Mouse (Mus musculus): ENCODE data around the gene Fdx1l.

Fdx1l gene

GRCm38 (mm10) chr9:21029291-21030054 is 43.9 kb downstream of the Fdx1l start, which contains the start of gene Icam4:
Icam4 (plus strand) TSS chr9:21029373.
- peak; percentile 85 for DNase-seq (ENCODE audit: low read depth, low spot score)

GRCm38 (mm10) chr9:21028560-21029110 is 44.8 kb downstream of the Fdx1l start:
- DNase-seq (ENCODE audit: low read depth, low spot score), result no peak

GRCm38 (mm10) chr9:21027774-21028290 is 45.6 kb downstream of the Fdx1l start:
- no peak for DNase-seq (ENCODE audit: low read depth, low spot score)

- no peak for DNase-seq (ENCODE audit: low read depth, low spot score)
Measured at GRCm38 (mm10) chr9:21026849-21027248, 46.6 kb downstream of the Fdx1l start.

GRCm38 (mm10) chr9:21025258-21025810 is 48.1 kb downstream of the Fdx1l start:
- no peak for DNase-seq (ENCODE audit: low read depth, low spot score)

GRCm38 (mm10) chr9:21022726-21023125 is 50.7 kb downstream of the Fdx1l start:
- DNase-seq (ENCODE audit: low read depth, low spot score), result no peak

- no peak for DNase-seq (ENCODE audit: low read depth, low spot score)
Measured at GRCm38 (mm10) chr9:21022288-21022687, 51.1 kb downstream of the Fdx1l start.

GRCm38 (mm10) chr9:21021363-21021762 is 52.1 kb downstream of the Fdx1l start:
- DNase-seq (ENCODE audit: low read depth, low spot score), result no peak

GRCm38 (mm10) chr9:21018600-21018999 is 54.8 kb downstream of the Fdx1l start:
- DNase-seq (ENCODE audit: low read depth, low spot score), result no peak
